Mouse (Mus musculus) frontal cortex, postnatal 36 days (tissue): ENCODE measurements around the gene Defa2.
"Not testable (repeated sequence)": the region's sequence is repeated elsewhere in the genome, so short reads cannot be mapped to it uniquely, and the experiment has no call there.

Experiments used
- DNase-seq, 2 experiments: peaks; one replicate each; pipeline ENCODE4 v3.0.0; 2022; ENCODE audit warnings: low spot score in 2 of 2

Gene Defa2

GRCm38 (mm10) chr8:21378215-21378614 lies at the start of gene Defa2:
TSS of gene Defa2 (plus strand) at chr8:21378515.
- not testable (repeated sequence) for DNase-seq

GRCm38 (mm10) chr8:21391511-21391910 lies 13.2 kb downstream of the Defa2 start, which contains the start of gene Defa33:
TSS of gene Defa33 (plus strand) at chr8:21391811.
- DNase-seq, result not testable (repeated sequence)

- DNase-seq, result not testable (repeated sequence)
These were observed 48.8 kb downstream of the Defa2 start, which contains the start of gene Defa36 for GRCm38 (mm10) chr8:21427111-21427510. TSS of gene Defa36 (plus strand) at chr8:21427411.
